Mouse (Mus musculus) lung, postnatal 0 days (tissue): Measurements from ENCODE around the gene Acyp2. TPM values are rescaled to one million over a fixed set of nuclear protein-coding genes. Genes with fewer than 3 reads are reported as not detected.

Experiments used
- ATAC-seq: fragments of 200-750 bp; cut with Nextera tagmentation; 2 replicates; pipeline ENCODE4 v1.8.0; 2017; ENCODE audit warnings: moderate library complexity
- DNase-seq: peaks from one replicate; pipeline ENCODE4 v3.0.0-alpha.2; 2016; ENCODE audit warnings: low spot score
- H3K27ac ChIP-seq: fragments of 300-500 bp; sonication (generic); 2 replicates; pipeline ENCODE4 v1.5.1; 2014; ENCODE audit warnings: antibody characterized with exemption, mild to moderate bottlenecking, low read length, mixed read lengths
- H3K27me3 ChIP-seq: fragments of 300-500 bp; sonication (generic); replicated peaks from 2 replicates; pipeline ENCODE4 v1.6.1; 2014; ENCODE audit warnings: low read length, mixed read lengths; ENCODE audit not compliant: insufficient read depth
- H3K36me3 ChIP-seq: fragments of 300-500 bp; sonication (generic); 2 replicates; pipeline ENCODE4 v1.6.1; 2014; ENCODE audit warnings: low read length, mixed read lengths; ENCODE audit not compliant: insufficient read depth
- H3K4me1 ChIP-seq: fragments of 300-500 bp; sonication (generic); 2 replicates; pipeline ENCODE4 v1.6.1; 2014; ENCODE audit warnings: antibody characterized with exemption, low read depth, low read length, mixed read lengths; ENCODE audit not compliant: insufficient read depth
- H3K4me2 ChIP-seq: fragments of 300-500 bp; sonication (generic); replicated peaks from 2 replicates; pipeline ENCODE4 v1.6.1; 2014; ENCODE audit warnings: low read depth, mild to moderate bottlenecking, low read length, moderate library complexity, mixed read lengths
- H3K4me3 ChIP-seq: fragments of 300-500 bp; sonication (generic); 2 replicates; pipeline ENCODE4 v1.5.1; 2014; ENCODE audit warnings: low read depth, low read length
- H3K9ac ChIP-seq: fragments of 300-500 bp; sonication (generic); replicated peaks from 2 replicates; pipeline ENCODE4 v1.6.1; 2014; ENCODE audit warnings: low read depth, mild to moderate bottlenecking
- H3K9me3 ChIP-seq: fragments of 300-500 bp; sonication (generic); 2 replicates; pipeline ENCODE4 v1.6.1; 2016; ENCODE audit warnings: low read length, mixed read lengths
- CTCF ChIP-seq: IDR thresholded peaks from 2 replicates; pipeline ENCODE4 v1.5.1; 2016; ENCODE audit warnings: antibody characterized with exemption, mild to moderate bottlenecking
- EP300 ChIP-seq: IDR thresholded peaks from 2 replicates; pipeline ENCODE4 v1.6.1; 2016; ENCODE audit warnings: antibody characterized with exemption, mild to moderate bottlenecking, control low read depth
- WGBS: fragments of 180-500 bp; shearing (Covaris S2); extraction: QIAGEN DNeasy Blood & Tissue Kit; methylation state at CpG from one replicate; pipeline ENCODE4 v1.1.7; 2014; 5-methylcytosine and 5-hydroxymethylcytosine counted together
- polyA plus RNA-seq: library from polyadenylated mRNA; unstranded; fragments of >200 nt; fragmentation: Nextera tagmentation; extraction: Ambion mirVana; gene quantifications from 2 replicates; pipeline ENCODE4 v1.2.1, GENCODE M21; 2015

Acyp2 gene
- polyA plus RNA-seq, 1 experiment from 2014 or later, result 43.6 TPM

DNA sequence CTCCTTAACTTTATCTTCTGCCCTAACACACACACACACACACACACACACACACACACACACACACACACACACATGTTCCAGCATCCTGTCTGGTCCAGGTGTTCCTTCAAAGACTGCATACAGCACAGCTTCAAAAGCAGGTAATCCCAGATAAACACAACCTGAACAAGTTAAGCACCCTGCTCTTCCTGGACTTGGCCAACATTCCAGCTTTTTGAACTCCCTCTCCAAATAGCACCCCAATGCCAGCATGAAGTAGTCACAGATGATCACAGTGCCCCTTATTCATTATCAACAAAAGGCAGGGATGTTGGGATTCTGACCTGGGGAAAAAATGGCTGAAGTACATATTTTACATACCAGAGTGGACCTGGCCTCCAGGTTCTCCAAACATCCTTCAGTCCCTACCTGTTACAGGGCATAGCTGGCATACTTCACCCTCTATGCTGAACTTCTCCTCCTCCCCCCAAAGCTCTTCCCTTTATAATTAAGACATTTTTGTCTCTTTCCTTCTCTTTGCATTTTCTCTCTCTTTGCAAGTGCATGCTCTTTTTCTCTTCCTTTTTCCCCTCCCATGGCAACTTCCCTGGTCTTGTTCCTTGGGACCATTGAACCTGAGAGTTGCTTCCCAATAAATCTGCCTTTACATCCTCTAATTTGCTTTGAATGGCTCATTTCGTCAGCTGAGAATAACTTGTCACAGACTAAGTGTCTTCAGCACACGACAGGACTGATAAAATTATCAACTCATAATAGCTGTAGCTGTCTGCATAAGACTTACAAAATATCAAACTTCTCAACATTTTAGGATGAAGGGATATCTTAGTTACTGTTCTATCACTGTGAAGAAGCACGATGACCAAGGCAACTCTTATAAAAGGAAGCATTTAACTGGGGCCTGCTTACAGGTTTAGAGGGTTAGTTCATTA is 41.5 kb downstream of the Acyp2 start:
- H3K36me3 ChIP-seq, result no peaks in the 10 kb centered on the region
- TF ChIP-seq CTCF (no peak), EP300 (peak; percentile 72)
- DNase-seq (peak; percentile 13), ATAC-seq (peak; percentile 67)
- H3K9ac ChIP-seq, result no peak overlapping the region
- no peaks in the 10 kb centered on the region for H3K27me3 ChIP-seq
- H3K4me3 ChIP-seq, result no peak overlapping the region
- H3K4me1 ChIP-seq, result no peaks in the 10 kb centered on the region
- WGBS, result 53% methylated on average over 3 of the region's 3 CpGs
- H3K27ac ChIP-seq, result no peak overlapping the region
- no peaks in the 10 kb centered on the region for H3K9me3 ChIP-seq
- no peak overlapping the region for H3K4me2 ChIP-seq

DNA sequence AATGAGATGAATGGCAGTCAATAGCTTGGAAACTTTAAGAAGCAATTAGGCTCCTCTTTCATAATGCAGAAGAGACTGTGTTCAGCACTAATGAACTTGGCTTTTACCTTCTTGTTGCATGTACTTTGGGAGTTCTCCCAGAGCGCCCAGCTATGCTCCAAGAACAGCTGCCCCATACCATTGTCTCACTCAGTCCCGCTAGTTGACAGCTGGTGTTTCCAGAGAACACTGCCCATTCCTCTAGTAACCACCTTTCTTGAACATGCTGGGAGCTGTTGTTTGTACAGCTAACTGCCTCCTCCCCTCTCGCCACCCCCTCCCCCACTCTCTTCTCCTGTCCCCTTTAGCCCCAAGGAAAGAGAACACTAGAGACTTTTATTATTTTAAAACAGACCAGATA is 52.1 kb downstream of the Acyp2 start:
- WGBS, result 71% methylated on average over 3 of the region's 3 CpGs
- Histone ChIP-seq H3K4me3 (no peak overlapping the region), H3K4me2 (no peak overlapping the region), H3K36me3 (no peaks in the 10 kb centered on the region), H3K9me3 (no peaks in the 10 kb centered on the region), H3K27ac (no peak overlapping the region), H3K4me1 (no peaks in the 10 kb centered on the region), H3K9ac (no peak overlapping the region), H3K27me3 (no peaks in the 10 kb centered on the region)
- TF ChIP-seq CTCF, result no peak
- TF ChIP-seq EP300, result no peak
- DNase-seq, result peak; percentile 66
- peak; percentile 86 for ATAC-seq

DNA sequence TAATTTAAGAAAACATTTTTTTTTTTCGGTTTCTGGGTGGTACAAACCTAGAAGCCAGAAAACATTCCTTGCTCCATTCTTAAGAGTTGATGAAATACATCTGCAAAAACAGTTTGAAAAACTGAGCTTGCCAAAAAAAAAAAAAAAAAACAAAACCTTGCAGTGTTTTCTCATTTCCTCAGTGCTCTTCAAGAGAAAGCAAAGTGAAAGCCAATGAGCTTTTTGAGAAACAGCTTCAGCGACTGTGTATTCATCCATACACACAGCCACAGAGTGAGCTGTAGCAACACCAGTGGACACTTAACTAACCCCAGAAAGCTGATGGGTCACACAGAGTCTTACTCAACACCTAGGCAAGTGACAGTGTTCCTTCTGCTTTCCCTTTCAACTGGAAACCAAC is 69.4 kb downstream of the Acyp2 start:
- DNase-seq (peak; percentile 68), ATAC-seq (peak; percentile 53)
- H3K27me3 ChIP-seq, result no peaks in the 10 kb centered on the region
- TF ChIP-seq CTCF, result no peak
- TF ChIP-seq EP300, result peak; percentile 33; the same call in 1 of the 2 replicates
- WGBS, result 48% methylated on average over 2 of the region's 2 CpGs
- H3K9ac ChIP-seq, result no peak overlapping the region
- no peak overlapping the region for H3K4me3 ChIP-seq
- no peak overlapping the region for H3K27ac ChIP-seq
- H3K4me1 ChIP-seq, result no peaks in the 10 kb centered on the region
- no peaks in the 10 kb centered on the region for H3K36me3 ChIP-seq
- peaks cover 2% of the 10 kb centered on the region; the same call in 1 of the 2 replicates for H3K9me3 ChIP-seq
- H3K4me2 ChIP-seq, result no peak overlapping the region

DNA sequence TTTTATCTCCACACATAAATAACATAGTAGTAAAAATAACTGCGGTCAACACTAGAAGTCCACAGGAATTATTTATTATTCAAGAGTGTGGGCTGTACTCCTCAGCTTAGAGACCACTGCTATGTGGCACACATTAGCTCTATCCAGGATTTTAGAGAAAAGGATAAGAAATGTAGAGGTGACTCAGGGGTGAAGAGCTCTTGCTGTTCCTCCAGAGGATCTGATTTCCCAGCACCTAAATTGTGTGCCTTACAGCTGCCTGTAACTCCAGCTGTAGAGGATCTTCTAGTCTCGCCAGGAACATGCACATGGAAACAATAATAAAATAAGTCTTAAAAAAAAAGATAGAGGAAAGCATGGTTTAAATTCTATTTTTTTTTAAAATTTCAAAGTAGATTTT is 70.5 kb downstream of the Acyp2 start:
- WGBS, result 76% methylated on average over 2 of the region's 2 CpGs
- 0 out of 2 replicates have a peak overlapping the region, but pooled peaks have one; percentile 57 for H3K27ac ChIP-seq
- DNase-seq, result peak; percentile 51
- H3K9me3 ChIP-seq, result peaks cover 2% of the 10 kb centered on the region; the same call in 1 of the 2 replicates
- H3K36me3 ChIP-seq, result no peaks in the 10 kb centered on the region
- H3K4me2 ChIP-seq, result no peak overlapping the region
- H3K4me1 ChIP-seq, result no peaks in the 10 kb centered on the region
- ATAC-seq, result no peak
- H3K9ac ChIP-seq, result no peak overlapping the region
- no peaks in the 10 kb centered on the region for H3K27me3 ChIP-seq
- TF ChIP-seq CTCF, result no peak
- TF ChIP-seq EP300, result no peak
- no peak overlapping the region for H3K4me3 ChIP-seq

DNA sequence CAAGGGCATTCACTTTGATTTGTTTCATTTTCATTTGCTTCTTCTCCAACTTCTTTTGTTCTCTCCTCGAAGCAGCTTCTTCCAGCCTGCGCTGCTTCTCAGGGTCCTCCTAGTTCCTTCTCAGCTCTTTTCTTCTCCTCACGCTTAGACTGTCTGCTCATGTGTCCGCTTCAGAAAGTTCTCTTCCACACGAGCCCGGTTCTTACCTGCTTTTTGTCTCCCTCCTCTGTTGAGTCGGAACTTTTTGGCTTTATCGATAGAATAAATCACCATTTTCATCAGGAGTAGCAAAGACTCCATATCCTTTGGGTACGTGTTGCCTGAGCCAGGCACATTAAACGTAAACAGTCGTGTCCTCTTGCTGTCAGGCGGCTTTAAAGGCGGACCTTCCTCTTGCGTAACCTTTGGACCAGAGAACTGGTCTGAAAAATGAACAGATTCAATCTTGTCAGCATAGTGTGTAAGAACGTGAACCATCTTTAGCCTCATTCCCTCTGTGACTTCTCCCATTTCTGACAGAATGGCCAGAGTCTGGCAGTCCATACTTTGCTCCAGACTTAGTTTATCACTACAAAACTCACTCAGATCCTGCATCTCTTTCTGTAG is 76.5 kb downstream of the Acyp2 start:
- Histone ChIP-seq H3K9ac (no peak overlapping the region; the same call in 1 of the 2 replicates), H3K4me2 (peak overlapping the region; percentile 40), H3K27me3 (no peaks in the 10 kb centered on the region), H3K4me1 (no peaks in the 10 kb centered on the region), H3K9me3 (no peaks in the 10 kb centered on the region), H3K4me3 (peak overlapping the region; percentile 32), H3K27ac (peak overlapping the region; percentile 76), H3K36me3 (no peaks in the 10 kb centered on the region)
- 33% methylated on average over 15 of the region's 15 CpGs for WGBS
- peak; percentile 88 for DNase-seq
- no peak for TF ChIP-seq CTCF
- TF ChIP-seq EP300, result peak; percentile 51; the same call in 1 of the 2 replicates
- peak; percentile 87 for ATAC-seq

DNA sequence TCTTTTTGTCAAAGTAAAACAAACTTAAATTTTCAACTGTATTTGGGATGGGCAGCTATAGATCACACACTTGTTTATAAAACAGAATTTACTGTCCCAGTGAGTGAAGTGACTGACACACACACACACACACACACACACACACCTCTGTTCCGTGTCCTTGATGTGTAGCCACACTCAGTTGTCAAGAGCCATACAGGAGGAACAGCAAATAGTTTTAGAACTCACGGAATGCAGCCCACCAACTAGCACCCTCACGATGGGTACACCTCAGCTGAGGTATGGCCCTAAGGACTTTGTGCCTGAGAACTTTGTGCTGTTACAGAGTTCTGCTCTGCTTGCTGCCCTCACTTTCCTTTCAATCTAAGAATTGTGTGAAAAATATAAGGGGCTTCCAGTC is 78.8 kb downstream of the Acyp2 start:
- DNase-seq, result peak; percentile 36
- ATAC-seq, result peak; percentile 67
- WGBS, result 51% methylated on average over 3 of the region's 3 CpGs

More for the DNA sequence above, 78.8 kb downstream of the Acyp2 start:
- no peaks in the 10 kb centered on the region for H3K9me3 ChIP-seq
- no peak overlapping the region for H3K4me3 ChIP-seq
- TF ChIP-seq EP300 (peak; percentile 61), CTCF (no peak)
- no peaks in the 10 kb centered on the region for H3K4me1 ChIP-seq
- H3K36me3 ChIP-seq, result no peaks in the 10 kb centered on the region
- H3K9ac ChIP-seq, result no peak overlapping the region
- H3K27me3 ChIP-seq, result no peaks in the 10 kb centered on the region
- H3K27ac ChIP-seq, result no peak overlapping the region
- no peak overlapping the region for H3K4me2 ChIP-seq
